Mouse (Mus musculus) naive thymus-derived CD4-positive, alpha-beta T cell, adult 5 months (primary cell): ENCODE measurements around the gene Nlgn3. TPM values are rescaled to one million over a fixed set of nuclear protein-coding genes. Genes with fewer than 3 reads are reported as not detected.

Source experiments
- polyA plus RNA-seq: library from polyadenylated mRNA; unstranded; fragments of 100-300 nt; shearing (Covaris generic); gene quantifications from one replicate; pipeline ENCODE4 v1.2.1, GENCODE M21; 2017

The Nlgn3 gene
- polyA plus RNA-seq: not detected

GRCm38 (mm10) chrX:101299055-101299454 lies at the start of gene Nlgn3:
TSS of gene Nlgn3 (plus strand) at chrX:101299168.

GRCm38 (mm10) chrX:101253952-101254729 lies 44.8 kb upstream of the Nlgn3 start, which contains the start of gene Foxo4:
TSS of gene Foxo4 (plus strand) at chrX:101254528.

GRCm38 (mm10) chrX:101263892-101264291 lies 35.1 kb upstream of the Nlgn3 start, which contains the start of gene Gm614:
TSS of gene Gm614 (minus strand) at chrX:101263992.

GRCm38 (mm10) chrX:101268025-101268754 lies 30.8 kb upstream of the Nlgn3 start, which contains the start of gene Il2rg:
TSS of gene Il2rg (minus strand) at chrX:101268255.

GRCm38 (mm10) chrX:101268755-101269124 lies 30.2 kb upstream of the Nlgn3 start, which contains the start of gene Gm20489:
TSS of gene Gm20489 (minus strand) at chrX:101269023.

GRCm38 (mm10) chrX:101273875-101274738 lies 24.9 kb upstream of the Nlgn3 start, which contains the start of gene Med12:
TSS of gene Med12 (plus strand) at chrX:101274030.

Other genes with a start within 250 kb of the Nlgn3 start
- 0.10 TPM for gene Tex11, start 239.5 kb upstream of the Nlgn3 start, polyA plus RNA-seq
- gene Slc7a3, start 213.1 kb upstream of the Nlgn3 start, polyA plus RNA-seq: 0.80 TPM
- 50.5 TPM for gene Snx12, start 76.6 kb upstream of the Nlgn3 start, polyA plus RNA-seq
- 2.2 TPM for gene Foxo4, start 44.6 kb upstream of the Nlgn3 start, polyA plus RNA-seq
- 7.5 TPM for gene Gm614, start 35.2 kb upstream of the Nlgn3 start, polyA plus RNA-seq
- gene Il2rg, start 30.9 kb upstream of the Nlgn3 start, polyA plus RNA-seq: 1,237 TPM
- gene Gm20489, start 30.1 kb upstream of the Nlgn3 start, polyA plus RNA-seq: not detected
- 83.5 TPM for gene Med12, start 25.1 kb upstream of the Nlgn3 start, polyA plus RNA-seq
- not detected for gene Gjb1, start 77.2 kb downstream of the Nlgn3 start, polyA plus RNA-seq
- 9.5 TPM for gene Zmym3, start 121.7 kb downstream of the Nlgn3 start, polyA plus RNA-seq
- gene Nono, start 130.2 kb downstream of the Nlgn3 start, polyA plus RNA-seq: 251 TPM
- gene Itgb1bp2, start 149.9 kb downstream of the Nlgn3 start, polyA plus RNA-seq: not detected
- gene Taf1, start 233.6 kb downstream of the Nlgn3 start, polyA plus RNA-seq: 25.9 TPM